ENCODE assay signal across 8 mouse cellular contexts in genomic region chr17:10317186-10317585, GRCm38 (mm10). TPM values are rescaled to one million over a fixed set of nuclear protein-coding genes. Genes with fewer than 3 reads are reported as not detected.
A peak's percentile ranks its signal among the peaks of the same experiment; 100 is the strongest.
DNase-seq lines count a peak whose midpoint lies in the region; ATAC-seq and TF ChIP-seq lines count a peak whose summit lies in the region.

No protein-coding gene starts in this region.

- H3K9me3 ChIP-seq in forebrain, embryonic 11.5 days (ENCODE audit: control insufficient read depth, low read length) = no peaks in the 10 kb centered on the region
- H3K9me3 ChIP-seq in liver, postnatal 0 days (ENCODE audit: low read length) = no peaks in the 10 kb centered on the region

- TF ChIP-seq POLR2A in small intestine, adult 2 months (IDR thresholded peaks at IDR 0.05; ENCODE audit: low read depth, low read length) = no peak

- peak; percentile 30; the same call in 1 of the 2 replicates for TF ChIP-seq EP300 in liver, postnatal 0 days (IDR thresholded peaks at IDR 0.05; ENCODE audit: low read depth)

- peak; percentile 48 for DNase-seq in thymus, postnatal 14 days
- DNase-seq in thymus, postnatal 25 days = no peak
- DNase-seq in brain, adult 2 months (ENCODE audit: low read depth, low spot score) = peak; percentile 85
- no peak for DNase-seq in forebrain, embryonic 11.5 days (ENCODE audit: low spot score)
- peak; percentile 74 for DNase-seq in induced T-regulatory cell, adult 2 months (ENCODE audit: low read depth)
- no peak for DNase-seq in liver, postnatal 0 days
- DNase-seq in layer of hippocampus, adult 9-11 months = no peak

- peaks cover 3% of the 10 kb centered on the region; the same call in 1 of the 2 replicates for H3K4me1 ChIP-seq in forebrain, embryonic 11.5 days (replicated peaks; ENCODE audit: control insufficient read depth, insufficient read depth, low read length)
- H3K4me1 ChIP-seq in liver, postnatal 0 days (ENCODE audit: insufficient read depth) = peaks cover 14% of the 10 kb centered on the region
- H3K4me1 ChIP-seq in small intestine, adult 2 months (ENCODE audit: control insufficient read depth, insufficient read depth, insufficient read length, low read length) = no peaks in the 10 kb centered on the region; the same call in 1 of the 2 replicates

- H3K27ac ChIP-seq in forebrain, embryonic 11.5 days (ENCODE audit: low read depth, low read length) = peak overlapping the region; percentile 99
- H3K27ac ChIP-seq in liver, postnatal 0 days (ENCODE audit: low read depth) = peak overlapping the region; percentile 100
- H3K27ac ChIP-seq in small intestine, adult 2 months (ENCODE audit: insufficient read depth, low read depth, low read length) = peak overlapping the region; percentile 64; the same call in 1 of the 2 replicates

- no peaks in the 10 kb centered on the region for H3K36me3 ChIP-seq in forebrain, embryonic 11.5 days (ENCODE audit: control insufficient read depth, insufficient read depth, low read length)
- H3K36me3 ChIP-seq in liver, postnatal 0 days (replicated peaks; ENCODE audit: insufficient read depth, low read length) = no peaks in the 10 kb centered on the region
- no peaks in the 10 kb centered on the region for H3K36me3 ChIP-seq in small intestine, adult 2 months (ENCODE audit: control insufficient read depth, insufficient read depth, low read length)

- peak; percentile 52 for TF ChIP-seq CTCF in liver, postnatal 0 days (IDR thresholded peaks at IDR 0.05; ENCODE audit: low read depth)
- TF ChIP-seq CTCF in small intestine, adult 2 months (IDR thresholded peaks at IDR 0.05; ENCODE audit: extremely low read depth, insufficient read length, insufficient replicate concordance, low read depth, low read length) = no peak

- H3K4me2 ChIP-seq in forebrain, embryonic 11.5 days (ENCODE audit: low read depth, low read length, severe bottlenecking) = peak overlapping the region; percentile 40
- H3K4me2 ChIP-seq in liver, postnatal 0 days (ENCODE audit: low read depth, low read length) = peak overlapping the region; percentile 94

- peak overlapping the region; percentile 99 for H3K4me3 ChIP-seq in forebrain, embryonic 11.5 days (ENCODE audit: low read depth, low read length)
- peak overlapping the region; percentile 81 for H3K4me3 ChIP-seq in liver, postnatal 0 days (ENCODE audit: low read depth, low read length)
- no peak overlapping the region for H3K4me3 ChIP-seq in small intestine, adult 2 months (ENCODE audit: low read depth, low read length)

- H3K9ac ChIP-seq in forebrain, embryonic 11.5 days (ENCODE audit: low read length) = peak overlapping the region; percentile 100
- H3K9ac ChIP-seq in liver, postnatal 0 days (replicated peaks) = peak overlapping the region; percentile 97

- no peaks in the 10 kb centered on the region for H3K27me3 ChIP-seq in forebrain, embryonic 11.5 days (ENCODE audit: control insufficient read depth, insufficient read depth, low read length)
- H3K27me3 ChIP-seq in liver, postnatal 0 days (ENCODE audit: insufficient read depth, low read length) = no peaks in the 10 kb centered on the region
- peaks cover 29% of the 10 kb centered on the region for H3K27me3 ChIP-seq in small intestine, adult 2 months (ENCODE audit: control insufficient read depth, insufficient read depth, low read length)

- ATAC-seq in forebrain, embryonic 11.5 days (replicated peaks; ENCODE audit: low FRiP score) = no peak
- no peak for ATAC-seq in liver, postnatal 0 days

- 6% methylated on average over 4 of the region's 4 CpGs for WGBS in forebrain, embryonic 11.5 days
- 6% methylated on average over 4 of the region's 4 CpGs for WGBS in liver, postnatal 0 days (ENCODE audit: insufficient replicate concordance)
- WGBS in small intestine, adult 2 months = 13% methylated on average over 4 of the region's 4 CpGs

RNA-seq across cellular contexts. Expression of gene Qk, which starts 2.5 kb away (rescaled TPM):
- polyA plus RNA-seq in forebrain, embryonic 11.5 days (2014; fragmentation: Nextera tagmentation; extraction: Ambion mirVana) = 64.6 and 66.1 TPM in 2 replicates
- polyA plus RNA-seq in liver, postnatal 0 days (2015; fragmentation: Nextera tagmentation; extraction: Ambion mirVana) = 9.1 and 9.9 TPM in 2 replicates
- 11.3 and 13.5 TPM in 2 replicates for polyA plus RNA-seq in small intestine, adult 2 months (2012; rRNA removed)

Comparison
In these comparisons a context has a peak if more than half of its experiments do, and no peak if none do; other contexts are left out.
1. DNase-seq: peak in thymus, postnatal 14 days (single experiment), brain, adult 2 months (single experiment) and induced T-regulatory cell, adult 2 months (single experiment); none in thymus, postnatal 25 days (single experiment), forebrain, embryonic 11.5 days (single experiment), liver, postnatal 0 days (single experiment) and layer of hippocampus, adult 9-11 months (single experiment).
2. Peak in every context shown above with its lines, with median percentiles within 50 percentile points of each other: H3K27ac ChIP-seq.